Mouse (Mus musculus) lung, embryonic 14.5 days (tissue): Measurements from ENCODE around the gene Sp2. TPM values are rescaled to one million over a fixed set of nuclear protein-coding genes. Genes with fewer than 3 reads are reported as not detected.

Experiments
- ATAC-seq: fragments of 200-750 bp; cut with Nextera tagmentation; 2 replicates; pipeline ENCODE4 v1.8.0; 2017; ENCODE audit warnings: mild to moderate bottlenecking, moderate TSS enrichment, moderate library complexity; ENCODE audit not compliant: insufficient read depth
- DNase-seq: peaks from one replicate; pipeline ENCODE4 v3.0.0-alpha.2; 2015
- H3K27ac ChIP-seq: fragments of 300-500 bp; sonication (generic); 2 replicates; pipeline ENCODE4 v1.5.1; 2014; ENCODE audit warnings: low read depth, mild to moderate bottlenecking, moderate library complexity
- H3K27me3 ChIP-seq: fragments of 300-500 bp; sonication (generic); 2 replicates; pipeline ENCODE4 v1.6.1; 2014; ENCODE audit warnings: low read length, control low read depth; ENCODE audit not compliant: insufficient read depth
- H3K36me3 ChIP-seq: fragments of 300-500 bp; sonication (generic); 2 replicates; pipeline ENCODE4 v1.6.1; 2014; ENCODE audit warnings: control low read depth; ENCODE audit not compliant: insufficient read depth
- H3K4me1 ChIP-seq: fragments of 300-500 bp; sonication (generic); 2 replicates; pipeline ENCODE4 v1.6.1; 2014; ENCODE audit warnings: antibody characterized with exemption, control low read depth; ENCODE audit not compliant: insufficient read depth
- H3K4me2 ChIP-seq: fragments of 300-500 bp; sonication (generic); 2 replicates; pipeline ENCODE4 v1.6.1; 2014; ENCODE audit warnings: mild to moderate bottlenecking
- H3K4me3 ChIP-seq: fragments of 300-500 bp; sonication (generic); 2 replicates; pipeline ENCODE4 v1.5.1; 2014; ENCODE audit warnings: low read depth, low read length
- H3K9ac ChIP-seq: fragments of 300-500 bp; sonication (generic); 2 replicates; pipeline ENCODE4 v1.6.1; 2014
- H3K9me3 ChIP-seq: fragments of 300-500 bp; sonication (generic); 2 replicates; pipeline ENCODE4 v1.6.1; 2016; ENCODE audit warnings: low read depth, low read length, control low read depth
- CTCF ChIP-seq: IDR thresholded peaks from 2 replicates; pipeline ENCODE4 v1.5.1; 2016; ENCODE audit warnings: antibody characterized with exemption, low read depth
- WGBS: fragments of 180-500 bp; shearing (Covaris S2); extraction: QIAGEN DNeasy Blood & Tissue Kit; methylation state at CpG from one replicate; pipeline ENCODE4 v1.1.7; 2014; 5-methylcytosine and 5-hydroxymethylcytosine counted together
- polyA plus RNA-seq: library from polyadenylated mRNA; unstranded; fragments of >200 nt; fragmentation: Nextera tagmentation; extraction: Ambion mirVana; gene quantifications from 2 replicates; pipeline ENCODE4 v1.2.1, GENCODE M21; 2014

The Sp2 gene
- polyA plus RNA-seq, 1 experiment from 2014 or later, result 22.3 TPM

- no peak for TF ChIP-seq CTCF
- H3K4me1 ChIP-seq, result peaks cover 6% of the 10 kb centered on the region; the same call in 1 of the 2 replicates
- no peak overlapping the region for H3K9ac ChIP-seq
- no peak overlapping the region for H3K4me3 ChIP-seq
- DNase-seq (no peak), ATAC-seq (no peak)
- no peak overlapping the region for H3K27ac ChIP-seq
- WGBS, result 76% methylated on average over 9 of the region's 9 CpGs
- no peaks in the 10 kb centered on the region for H3K9me3 ChIP-seq
- H3K36me3 ChIP-seq, result no peaks in the 10 kb centered on the region
- no peaks in the 10 kb centered on the region for H3K27me3 ChIP-seq
- no peak overlapping the region for H3K4me2 ChIP-seq
Observed at GRCm38 (mm10) chr11:96935872-96936650, 46.7 kb downstream of the Sp2 start.

DNA sequence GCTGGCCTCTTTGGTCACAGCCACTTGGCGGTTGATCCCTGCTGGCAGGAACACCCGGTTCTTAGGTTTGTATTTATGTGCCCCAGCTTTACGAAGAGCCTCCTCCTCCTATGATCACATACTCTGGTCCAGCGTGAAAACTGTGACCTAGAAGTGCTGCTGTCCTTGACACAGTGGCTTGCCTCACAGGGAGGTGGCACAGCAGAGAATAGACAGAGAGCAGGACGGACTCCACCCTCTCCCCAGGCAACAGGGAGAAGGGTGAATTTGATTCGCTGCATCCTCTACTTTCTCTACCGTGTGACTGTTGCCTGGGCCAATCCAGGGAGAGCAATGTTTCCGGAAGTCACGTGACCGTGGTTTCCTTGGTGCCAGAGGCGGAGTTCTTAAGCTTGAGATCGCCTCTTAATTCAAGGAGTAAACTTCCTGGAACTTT lies 47.8 kb downstream of the Sp2 start:
- Histone ChIP-seq H3K36me3 (no peaks in the 10 kb centered on the region), H3K27me3 (no peaks in the 10 kb centered on the region), H3K9me3 (no peaks in the 10 kb centered on the region), H3K4me1 (peaks cover 6% of the 10 kb centered on the region; the same call in 1 of the 2 replicates), H3K4me3 (no peak overlapping the region), H3K4me2 (peak overlapping the region; percentile 38), H3K27ac (0 out of 2 replicates have a peak overlapping the region, but pooled peaks have one; percentile 43), H3K9ac (no peak overlapping the region)
- DNase-seq, result peak; percentile 87
- WGBS, result 22% methylated on average over 12 of the region's 12 CpGs
- TF ChIP-seq CTCF, result no peak
- ATAC-seq, result peak; percentile 84

DNA sequence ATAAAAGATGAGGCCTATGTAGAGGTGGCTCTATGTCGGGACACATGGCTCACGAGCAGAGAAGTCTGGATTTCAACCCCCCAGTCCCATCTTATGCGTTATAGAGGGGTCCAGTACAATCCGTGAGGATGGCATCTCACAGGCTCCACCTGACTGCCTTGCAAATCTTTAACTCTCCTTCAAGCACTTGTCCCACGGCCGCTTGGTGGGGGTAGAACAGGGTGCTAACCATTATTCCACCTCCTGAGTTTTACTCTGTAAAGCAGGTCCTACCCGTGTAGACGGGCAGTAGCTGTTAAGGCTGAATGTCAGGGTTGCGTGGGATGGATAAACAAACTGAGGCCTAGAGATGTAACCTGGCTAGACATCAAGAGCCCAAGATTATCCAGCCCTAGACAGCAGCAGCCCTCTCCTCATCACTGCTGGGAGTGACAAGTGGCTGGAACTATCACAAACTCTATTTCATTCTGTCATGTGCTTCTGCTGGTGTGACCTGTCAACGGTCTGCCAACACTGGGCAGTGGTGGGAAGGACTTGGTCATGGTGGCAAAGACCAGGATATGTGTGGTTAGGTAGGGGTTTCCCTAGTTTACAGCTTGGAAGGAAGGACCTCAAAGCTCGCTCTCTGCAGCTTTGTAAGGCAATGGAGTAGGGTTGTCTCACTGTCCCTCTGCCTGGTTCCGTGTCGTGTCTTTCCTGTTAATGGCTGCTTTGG lies 49.0 kb downstream of the Sp2 start:
- no peak overlapping the region for H3K4me3 ChIP-seq
- no peak overlapping the region for H3K27ac ChIP-seq
- no peaks in the 10 kb centered on the region for H3K27me3 ChIP-seq
- WGBS, result 77% methylated on average over 13 of the region's 13 CpGs
- H3K9ac ChIP-seq, result no peak overlapping the region
- no peaks in the 10 kb centered on the region for H3K9me3 ChIP-seq
- DNase-seq, result no peak
- no peak for ATAC-seq
- peaks cover 9% of the 10 kb centered on the region; the same call in 1 of the 2 replicates for H3K4me1 ChIP-seq
- no peak overlapping the region for H3K4me2 ChIP-seq
- TF ChIP-seq CTCF, result no peak
- no peaks in the 10 kb centered on the region for H3K36me3 ChIP-seq

DNA sequence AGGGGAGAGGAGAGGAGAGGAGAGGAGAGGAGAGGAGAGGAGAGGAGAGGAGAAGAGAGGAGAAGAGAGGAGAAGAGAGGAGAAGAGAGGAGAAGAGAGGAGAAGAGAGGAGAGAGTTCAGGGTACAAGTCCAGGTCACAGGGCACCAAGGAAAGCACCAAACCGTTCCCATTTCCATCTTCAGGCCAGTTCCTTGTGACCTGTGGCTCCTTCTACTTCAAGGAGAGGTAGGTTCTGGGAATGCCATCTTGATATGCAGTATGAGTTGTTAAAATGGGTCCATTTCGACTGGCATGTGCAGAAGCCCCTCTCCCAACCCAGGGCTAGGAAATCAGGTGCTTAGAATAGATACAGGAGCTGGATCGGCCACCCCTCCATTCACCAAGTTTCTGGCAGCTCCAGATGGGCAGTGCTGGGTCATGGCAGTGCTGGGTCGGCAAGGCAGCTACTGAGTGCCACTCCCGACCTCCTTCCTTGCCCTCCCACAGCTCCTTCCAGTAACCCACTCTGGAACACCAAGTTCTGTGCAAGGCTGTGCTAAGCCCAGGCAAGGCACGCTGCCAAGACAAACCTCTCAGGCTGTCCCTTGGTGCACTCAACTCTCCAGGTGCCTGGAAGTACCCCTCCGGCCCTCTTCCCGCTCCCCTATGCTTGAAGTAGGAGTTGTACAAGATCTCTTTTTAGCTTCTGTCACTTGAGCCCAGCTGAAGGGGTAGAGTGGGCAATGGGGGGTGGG lies 51.3 kb downstream of the Sp2 start:
- WGBS, result 38% methylated on average over 8 of the region's 8 CpGs
- H3K27me3 ChIP-seq, result no peaks in the 10 kb centered on the region
- H3K4me2 ChIP-seq, result peak overlapping the region; percentile 37
- H3K9me3 ChIP-seq, result no peaks in the 10 kb centered on the region
- no peak for TF ChIP-seq CTCF
- ATAC-seq, result peak; percentile 50
- no peak overlapping the region for H3K9ac ChIP-seq
- H3K4me3 ChIP-seq, result no peak overlapping the region
- H3K27ac ChIP-seq, result peak overlapping the region; percentile 78
- peak; percentile 84 for DNase-seq
- H3K4me1 ChIP-seq, result peaks cover 9% of the 10 kb centered on the region; the same call in 1 of the 2 replicates
- no peaks in the 10 kb centered on the region for H3K36me3 ChIP-seq

DNA sequence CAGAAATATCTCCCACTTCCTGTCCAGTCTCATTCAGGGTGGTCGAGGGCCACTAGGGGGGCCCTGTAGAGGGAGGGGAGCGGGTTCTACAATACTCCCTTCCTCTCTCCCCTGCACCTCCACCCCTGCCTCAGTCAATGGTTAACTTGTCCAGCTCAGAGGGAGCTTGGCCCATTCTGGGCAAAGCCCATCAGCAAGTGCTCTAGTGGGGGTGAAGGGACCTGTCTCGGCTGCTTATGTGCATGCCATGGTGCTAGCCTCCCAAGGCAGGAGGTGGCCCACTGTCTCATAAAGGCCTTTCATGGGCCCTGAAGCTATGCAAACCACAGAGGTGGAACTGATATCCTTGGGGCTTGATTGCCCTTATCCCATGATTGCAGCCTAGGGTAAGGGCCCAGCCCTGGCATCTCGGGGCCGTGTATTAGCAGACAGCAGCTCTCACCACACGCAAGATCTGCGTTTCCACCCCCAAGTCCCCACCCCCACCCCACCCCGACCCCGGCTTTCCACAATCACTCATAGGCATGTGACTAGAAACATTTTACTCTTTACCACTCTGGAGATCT lies 52.9 kb downstream of the Sp2 start:
- Histone ChIP-seq H3K4me1 (peaks cover 6% of the 10 kb centered on the region; the same call in 1 of the 2 replicates), H3K4me3 (peak overlapping the region; percentile 33), H3K9me3 (no peaks in the 10 kb centered on the region), H3K36me3 (no peaks in the 10 kb centered on the region), H3K4me2 (peak overlapping the region; percentile 57), H3K27me3 (no peaks in the 10 kb centered on the region), H3K27ac (peak overlapping the region; percentile 91), H3K9ac (peak overlapping the region; percentile 42)
- DNase-seq (peak; percentile 12), ATAC-seq (no peak)
- WGBS, result 41% methylated on average over 9 of the region's 9 CpGs
- 0 out of 2 replicates have a peak, but pooled peaks have one; percentile 5 for TF ChIP-seq CTCF

- peaks cover 6% of the 10 kb centered on the region; the same call in 1 of the 2 replicates for H3K4me1 ChIP-seq
- no peaks in the 10 kb centered on the region for H3K9me3 ChIP-seq
- peak overlapping the region; percentile 91 for H3K27ac ChIP-seq
- no peak for TF ChIP-seq CTCF
- no peaks in the 10 kb centered on the region for H3K27me3 ChIP-seq
- no peaks in the 10 kb centered on the region for H3K36me3 ChIP-seq
- peak overlapping the region; percentile 42; the same call in 1 of the 2 replicates for H3K9ac ChIP-seq
- peak; percentile 63 for DNase-seq
- WGBS, result 10% methylated on average over 13 of the region's 13 CpGs
- peak overlapping the region; percentile 57 for H3K4me2 ChIP-seq
- H3K4me3 ChIP-seq, result peak overlapping the region; percentile 33
- ATAC-seq, result peak; percentile 76
Observed at GRCm38 (mm10) chr11:96929096-96929765, 53.5 kb downstream of the Sp2 start.
